Mouse (Mus musculus): ENCODE measurements around the gene Olfr382.

- TF ChIP-seq CTCF (IDR thresholded peaks at IDR 0.05; ENCODE audit: low read depth) (no peak), EP300 (IDR thresholded peaks at IDR 0.05; ENCODE audit: low read depth) (no peak)
Observed at GRCm38 (mm10) chr11:73491503-73491902, 25.5 kb downstream of the Olfr382 start, which contains the start of gene Olfr381.

Data from heart, postnatal 0 days (tissue).